Mouse (Mus musculus): ENCODE data around the gene Sulf2.

Gene Sulf2

DNA sequence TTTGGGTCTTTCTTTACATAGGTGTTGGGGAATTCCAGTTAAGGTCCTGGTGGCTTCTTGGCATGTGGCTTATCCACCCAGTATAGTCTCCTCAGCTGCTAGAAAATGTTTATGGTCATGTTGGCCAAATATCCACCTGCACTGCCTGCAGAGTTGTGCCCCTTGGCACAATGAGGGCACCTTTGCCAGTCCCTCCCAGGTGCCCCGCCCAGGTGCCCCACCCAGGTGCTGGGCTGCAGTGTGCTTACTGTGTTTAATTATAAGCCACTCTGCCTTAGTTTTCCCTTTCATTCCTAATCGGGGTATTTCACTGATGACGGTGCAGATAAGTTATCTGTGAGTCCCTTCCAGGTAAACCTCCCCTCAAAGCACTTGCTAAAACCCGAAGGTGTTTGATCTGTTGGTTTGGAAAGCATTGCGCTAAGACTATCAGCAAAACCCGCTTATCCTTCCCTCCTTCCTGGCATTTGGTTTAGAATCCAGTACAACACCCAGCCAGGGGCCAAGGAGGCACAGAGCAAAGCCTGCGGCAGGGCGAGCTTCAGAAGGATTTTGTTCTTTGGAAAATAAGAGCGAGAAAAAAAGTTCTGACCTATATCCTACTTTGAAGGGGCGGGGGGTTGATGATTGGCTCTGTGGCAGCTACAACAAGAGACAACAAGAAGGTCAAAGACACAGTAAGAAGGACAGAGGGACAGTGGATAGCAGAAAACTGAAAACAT is 7.4 kb downstream of the Sulf2 start:
- no peak for DNase-seq

DNA sequence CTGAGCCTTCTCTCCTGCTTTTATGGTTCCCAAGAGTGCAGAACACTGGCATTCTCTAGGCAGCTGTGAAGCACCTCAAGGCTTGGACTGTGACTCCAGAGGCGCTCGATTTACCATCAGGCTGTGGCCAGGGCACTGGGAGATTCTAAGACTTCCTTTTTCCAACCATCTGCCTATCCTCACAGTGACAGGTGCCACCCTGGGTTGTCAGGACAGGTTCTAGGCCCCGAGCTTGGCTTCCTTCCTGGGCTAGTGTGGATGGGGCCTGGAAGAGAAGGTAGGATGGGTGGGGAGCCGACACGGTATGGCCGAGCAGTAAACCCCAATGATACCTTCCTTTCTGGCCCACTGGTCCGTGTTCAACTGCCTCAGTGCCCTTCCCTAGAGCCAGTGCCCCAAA is 9.0 kb downstream of the Sulf2 start:
- DNase-seq: no peak

DNA sequence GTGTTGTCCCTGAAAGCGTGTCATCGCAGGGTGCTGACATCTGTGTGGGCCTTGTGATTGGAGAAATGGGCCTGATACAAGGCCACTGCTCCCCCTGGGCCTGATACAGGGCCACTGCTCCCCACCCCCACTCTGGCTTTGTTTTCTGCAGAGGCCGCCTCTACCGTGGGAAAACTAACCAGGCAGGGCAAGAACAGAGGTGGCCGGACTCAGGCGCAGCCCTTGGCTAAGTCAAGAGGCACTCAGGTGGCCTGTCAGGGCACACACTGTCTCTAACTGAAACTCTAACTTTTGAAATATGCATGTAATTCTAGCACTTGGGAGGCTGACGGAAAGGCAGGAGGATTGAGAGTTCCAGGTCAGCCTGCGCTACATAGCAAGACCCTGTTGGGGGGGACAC is 10.4 kb downstream of the Sulf2 start:
- no peak for DNase-seq

DNA sequence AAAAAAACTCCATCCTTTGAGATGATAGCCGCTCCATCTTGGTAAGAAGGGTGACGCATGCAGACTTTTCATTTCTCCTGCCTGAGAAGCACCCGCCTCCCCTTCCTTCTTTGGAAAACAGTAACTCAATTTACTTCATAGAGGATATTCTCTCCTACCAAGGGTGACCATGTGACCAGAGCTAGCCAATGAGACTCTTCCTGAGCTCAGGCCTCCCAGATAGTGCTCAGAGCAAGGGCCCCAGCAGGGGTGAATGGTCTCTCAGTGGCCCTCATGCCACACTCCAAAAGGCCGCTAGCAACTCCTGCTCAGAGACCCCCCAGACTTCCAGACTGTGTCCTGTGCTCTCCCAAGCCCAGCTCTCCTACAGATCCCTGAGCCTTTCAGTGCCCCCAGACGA is 11.6 kb downstream of the Sulf2 start:
- DNase-seq: no peak

DNA sequence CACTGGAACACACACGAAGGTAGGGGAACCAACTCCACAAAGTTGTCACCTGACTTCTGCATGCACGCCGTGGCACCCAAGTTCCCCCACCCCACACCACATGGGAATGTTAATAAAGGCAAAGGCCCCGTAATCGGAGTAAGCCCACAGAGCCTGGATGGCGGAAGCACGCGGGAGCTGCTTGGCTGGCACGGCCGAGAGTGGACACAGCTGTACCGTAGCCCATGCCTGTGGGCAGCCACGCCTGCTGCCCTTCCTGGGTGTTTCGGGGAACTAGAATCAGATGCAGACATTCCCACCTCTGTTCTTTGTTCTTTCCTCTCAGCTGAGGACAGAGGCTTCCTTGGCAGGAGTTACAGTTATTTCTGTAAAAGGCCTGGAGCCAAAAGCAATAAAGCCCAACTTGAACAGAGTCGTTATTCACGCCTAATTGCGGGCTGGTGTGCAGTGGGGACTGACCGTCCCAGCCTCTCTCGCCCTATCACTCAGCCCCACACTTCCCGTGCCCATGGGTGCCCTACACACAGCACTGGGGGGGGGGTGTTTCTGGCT is 12.8 kb downstream of the Sulf2 start:
- no peak for DNase-seq

DNA sequence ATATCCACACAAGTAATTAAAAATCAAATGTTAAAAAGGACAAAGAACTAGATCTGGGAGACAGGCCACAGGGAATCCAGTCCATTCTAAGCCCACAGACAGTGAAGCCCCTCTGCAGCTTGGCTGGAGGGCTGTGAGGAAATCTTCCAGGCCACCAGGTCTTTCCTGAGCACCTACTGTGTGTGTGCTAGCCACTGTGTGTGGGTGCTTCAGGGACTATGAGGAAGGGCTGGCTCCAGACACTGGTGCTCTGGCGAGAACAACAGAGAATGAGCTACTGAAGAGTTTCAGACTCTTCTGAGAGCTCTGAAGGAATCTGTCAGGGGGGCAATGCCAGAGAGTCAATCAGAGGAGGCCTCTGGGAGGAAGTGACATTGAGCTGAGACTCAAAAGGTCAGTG is 13.6 kb downstream of the Sulf2 start:
- DNase-seq: no peak

DNA sequence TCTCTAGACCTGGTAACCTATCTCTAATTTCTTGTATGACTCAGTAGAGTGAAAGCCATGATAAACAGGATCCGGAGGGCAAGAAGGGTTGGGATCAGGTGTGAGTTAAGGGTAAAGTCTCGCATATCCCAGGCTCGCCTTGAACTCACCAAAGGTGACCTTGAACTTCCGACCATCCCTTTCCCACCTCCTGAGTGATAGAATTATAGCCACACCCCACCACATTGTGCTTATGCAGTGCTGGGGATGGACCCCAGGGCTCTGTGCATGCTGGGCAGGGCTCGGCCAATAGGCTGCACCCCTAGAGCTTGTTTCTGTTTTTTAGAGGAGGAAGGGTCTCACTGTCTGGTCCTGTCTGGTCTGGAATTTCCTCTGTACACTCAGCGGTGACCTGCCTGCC is 14.4 kb downstream of the Sulf2 start:
- DNase-seq: no peak

DNA sequence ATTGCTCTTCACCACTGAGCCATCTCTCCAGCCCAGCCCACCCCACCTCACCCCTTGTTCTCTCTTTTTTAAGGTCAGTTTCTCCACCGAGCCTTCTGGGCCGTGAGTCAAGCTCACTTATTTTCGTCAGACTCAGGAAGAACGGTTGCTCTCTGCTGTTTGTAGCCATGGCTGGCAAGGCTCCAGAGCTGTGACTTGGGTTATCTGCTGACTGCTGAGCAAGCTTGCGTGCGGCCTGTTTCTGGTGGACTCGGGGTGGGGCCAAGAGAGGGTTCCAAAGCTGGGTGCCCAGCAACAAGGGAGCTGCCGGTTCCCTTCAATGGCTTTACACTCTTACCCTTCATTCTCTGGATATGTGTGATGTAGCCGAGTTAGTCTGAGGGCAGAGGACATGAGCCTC is 15.0 kb downstream of the Sulf2 start:
- peak; percentile 55 for DNase-seq

DNA sequence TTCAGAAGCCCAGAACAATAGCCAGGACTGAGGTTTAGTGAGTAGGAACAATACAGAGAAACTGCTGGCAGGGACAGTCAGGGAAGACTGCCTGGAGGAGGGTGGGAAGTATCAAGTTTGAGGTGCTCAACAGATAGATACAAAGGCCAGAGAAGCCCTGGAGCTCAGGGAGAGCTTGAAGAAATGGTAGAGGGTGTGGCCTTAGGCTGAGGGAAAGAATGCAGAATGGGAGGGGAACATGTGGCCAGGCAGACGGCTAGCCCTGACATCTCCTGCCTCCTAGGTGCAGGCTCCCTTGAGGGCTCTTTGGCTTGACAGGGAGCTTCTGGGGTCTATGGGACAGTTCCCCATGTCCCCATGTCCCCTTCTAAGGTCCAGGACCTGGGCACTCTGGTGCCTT is 17.2 kb downstream of the Sulf2 start:
- no peak for DNase-seq

DNA sequence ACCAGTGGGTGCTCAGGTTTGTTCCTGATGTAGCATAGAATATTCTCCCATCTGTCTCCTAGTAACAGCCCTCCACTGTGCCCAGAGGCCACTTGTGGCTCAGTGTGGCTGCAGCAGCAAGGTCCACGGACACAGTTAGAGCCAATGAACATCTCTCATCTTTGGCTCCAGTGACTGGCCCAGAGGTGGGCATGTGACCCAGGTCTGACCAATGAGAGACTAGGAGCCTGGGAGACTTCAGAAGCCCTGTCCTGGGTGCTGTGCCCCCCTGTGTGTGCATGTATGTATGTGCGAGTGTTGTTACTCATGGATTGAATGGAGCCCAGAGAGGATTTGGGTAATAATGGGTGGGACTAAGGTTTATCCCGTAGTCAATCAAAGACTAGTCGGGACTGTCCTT is 18.0 kb downstream of the Sulf2 start:
- DNase-seq: no peak

DNA sequence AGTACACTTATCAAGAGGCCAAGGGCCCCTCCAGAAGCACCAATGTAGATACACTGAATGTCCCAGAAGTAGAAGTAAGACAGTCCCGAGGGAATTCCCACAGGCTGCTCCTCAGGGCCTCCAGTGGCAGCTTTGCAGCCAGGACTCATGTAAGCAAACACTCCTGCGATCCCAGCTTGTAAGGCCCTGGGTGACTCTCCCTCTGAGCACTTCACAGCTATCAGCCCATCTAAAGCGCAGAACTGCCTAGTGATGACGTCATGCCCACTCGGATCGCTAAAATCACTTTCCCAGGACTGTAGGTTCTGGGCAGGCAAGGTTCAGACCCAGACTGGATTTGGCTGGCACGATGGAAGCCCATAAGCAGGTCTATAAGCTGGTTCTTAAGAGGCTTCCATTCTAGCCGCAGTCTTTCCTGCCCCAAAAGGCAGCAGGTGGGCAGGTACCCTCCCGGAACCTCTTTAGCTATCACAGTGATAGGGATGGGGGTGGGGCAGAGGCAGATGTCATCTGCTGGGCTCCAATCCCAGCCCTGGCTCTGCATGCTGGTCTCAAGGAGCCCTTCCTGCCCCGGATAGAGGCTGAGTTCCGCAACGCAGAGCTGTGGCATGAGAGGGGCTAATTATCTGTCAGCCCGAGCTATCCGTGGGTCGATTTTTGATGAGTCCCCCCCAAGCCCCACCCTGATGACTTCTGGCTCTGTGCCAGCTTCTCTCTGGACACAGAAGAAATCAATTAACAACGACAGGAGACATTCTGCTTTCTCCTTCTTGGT is 19.6 kb downstream of the Sulf2 start:
- DNase-seq: no peak

DNA sequence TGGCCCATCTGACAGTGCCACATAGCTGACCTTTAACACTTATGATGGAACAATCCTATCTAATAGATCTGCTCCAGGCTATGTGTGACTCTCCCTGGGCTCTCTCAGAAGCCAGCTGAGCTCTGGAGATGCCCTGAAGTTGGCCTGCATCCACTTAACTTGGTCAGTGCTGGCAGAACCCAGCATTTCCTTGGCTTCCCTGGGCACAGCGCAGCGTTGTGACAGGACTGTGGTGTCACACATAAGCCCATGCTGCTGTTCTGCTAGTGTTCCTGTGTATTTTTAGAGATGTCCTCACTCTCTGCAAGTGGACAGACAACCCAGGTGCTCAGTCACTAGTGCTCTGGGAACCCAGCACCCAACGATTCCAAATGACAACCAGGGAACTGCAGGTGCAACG is 26.7 kb downstream of the Sulf2 start:
- DNase-seq: no peak

DNA sequence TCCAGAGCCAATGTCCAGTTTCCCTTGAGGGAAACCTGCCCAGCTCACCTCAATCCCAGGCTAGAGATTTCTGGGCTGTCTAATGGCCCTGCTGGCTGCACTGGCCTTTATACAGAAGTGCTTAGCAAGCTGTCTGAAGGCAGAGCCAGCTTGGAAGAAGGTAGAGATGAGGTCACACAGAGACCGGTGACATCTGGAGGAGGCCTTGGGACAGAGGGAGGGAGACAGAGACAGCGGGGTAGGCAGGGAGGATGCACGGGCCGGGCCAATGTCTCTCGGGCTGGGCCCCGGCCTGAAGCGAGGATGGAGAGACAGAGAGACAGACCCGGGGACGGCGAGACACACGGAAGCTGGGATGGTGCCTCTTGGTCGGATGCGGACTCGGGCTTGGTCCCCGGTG is 27.4 kb downstream of the Sulf2 start:
- DNase-seq: no peak

DNA sequence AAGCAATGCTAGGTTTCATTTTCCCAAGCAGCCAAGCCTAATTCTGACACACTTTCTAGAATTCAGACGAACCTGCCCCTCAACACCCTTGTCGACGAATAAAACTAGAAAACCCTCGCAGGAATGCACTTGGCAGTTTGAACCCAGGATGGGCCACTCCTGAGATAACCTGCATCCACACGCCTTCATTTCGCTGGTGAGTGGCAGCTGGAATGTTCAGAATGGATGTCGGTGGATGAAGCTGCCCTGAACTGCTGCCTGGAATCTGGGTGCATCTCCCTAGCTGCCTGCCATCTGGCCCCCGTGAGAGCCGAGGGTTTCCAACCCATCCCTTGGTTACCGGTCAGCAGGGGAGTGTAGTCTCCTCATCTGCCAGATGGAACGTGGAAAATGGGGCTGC is 29.1 kb downstream of the Sulf2 start:
- DNase-seq: no peak

DNA sequence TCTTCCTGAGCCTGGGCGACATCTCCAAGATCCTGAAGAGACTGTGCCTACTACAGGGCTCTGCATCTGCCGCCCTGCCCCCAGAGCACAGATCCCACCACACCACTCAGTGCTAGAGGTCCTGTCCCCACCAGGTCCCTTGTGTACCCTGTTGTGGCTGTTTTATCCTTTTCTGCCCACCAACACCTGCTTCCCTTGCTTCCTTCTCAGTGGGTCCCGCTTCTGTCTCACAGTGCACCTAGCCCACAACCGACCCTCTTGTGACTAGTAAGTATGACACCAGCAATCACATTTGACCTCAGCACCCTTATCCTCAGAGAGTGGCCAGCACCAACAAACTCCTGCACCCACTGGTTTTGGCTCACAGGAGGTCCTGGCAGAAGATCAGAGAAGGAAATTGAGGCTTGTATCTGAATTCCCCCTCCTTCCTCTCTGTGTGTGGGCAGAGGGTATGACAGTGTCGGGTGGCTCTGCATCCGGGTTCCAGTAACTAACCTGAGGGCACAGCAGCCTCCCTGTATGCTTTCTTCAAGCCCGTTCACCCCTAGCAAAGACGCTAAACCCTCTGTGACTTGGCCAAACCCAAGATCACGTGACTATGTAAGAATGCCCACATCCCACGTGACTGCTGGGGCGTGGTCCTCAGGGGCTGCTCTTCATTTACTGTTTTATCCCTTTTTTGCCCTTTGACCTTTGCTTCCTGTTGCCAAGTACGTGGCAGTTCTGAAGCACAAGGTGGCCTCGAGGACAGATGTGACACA is 29.8 kb downstream of the Sulf2 start:
- no peak for DNase-seq

DNA sequence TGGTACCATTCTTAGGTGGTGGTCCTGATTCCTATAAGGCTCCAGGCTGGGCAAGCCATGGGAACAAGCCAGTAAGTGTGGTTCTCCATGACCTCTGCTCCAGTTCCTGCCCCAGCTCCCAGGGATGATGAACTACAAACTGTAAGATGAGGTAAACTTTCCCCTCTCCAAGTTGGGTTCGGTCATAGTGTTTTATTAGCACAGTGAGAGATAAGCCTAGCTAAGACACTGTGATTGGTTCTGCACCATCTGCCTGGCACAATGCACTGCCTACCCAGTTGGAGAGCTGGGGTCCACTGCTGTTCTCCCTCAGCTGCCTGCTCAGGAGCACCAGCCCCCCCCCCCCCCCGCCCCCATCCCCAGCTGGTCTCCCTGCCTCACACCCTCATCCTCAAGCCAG is 30.4 kb downstream of the Sulf2 start:
- no peak for DNase-seq

DNA sequence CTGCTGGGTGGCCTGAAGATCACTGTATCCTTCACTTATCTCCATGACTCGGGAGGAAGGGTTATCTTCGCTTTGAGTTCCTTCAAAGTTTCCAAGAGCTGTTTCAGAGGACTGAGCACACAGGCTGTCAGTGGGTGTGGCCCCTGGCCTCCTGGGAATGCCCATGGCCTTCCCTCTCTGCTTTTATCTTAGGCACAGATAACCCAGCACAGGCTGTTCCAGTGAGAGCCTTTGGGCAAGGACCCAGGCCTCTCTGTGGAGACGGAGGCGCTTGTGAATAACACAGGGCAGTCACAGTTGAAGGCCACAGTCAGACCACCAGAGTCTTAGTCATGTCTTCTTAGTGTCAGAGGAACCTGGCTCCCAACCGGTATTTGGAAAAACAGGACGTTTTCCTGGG is 32.7 kb downstream of the Sulf2 start:
- no peak for DNase-seq

DNA sequence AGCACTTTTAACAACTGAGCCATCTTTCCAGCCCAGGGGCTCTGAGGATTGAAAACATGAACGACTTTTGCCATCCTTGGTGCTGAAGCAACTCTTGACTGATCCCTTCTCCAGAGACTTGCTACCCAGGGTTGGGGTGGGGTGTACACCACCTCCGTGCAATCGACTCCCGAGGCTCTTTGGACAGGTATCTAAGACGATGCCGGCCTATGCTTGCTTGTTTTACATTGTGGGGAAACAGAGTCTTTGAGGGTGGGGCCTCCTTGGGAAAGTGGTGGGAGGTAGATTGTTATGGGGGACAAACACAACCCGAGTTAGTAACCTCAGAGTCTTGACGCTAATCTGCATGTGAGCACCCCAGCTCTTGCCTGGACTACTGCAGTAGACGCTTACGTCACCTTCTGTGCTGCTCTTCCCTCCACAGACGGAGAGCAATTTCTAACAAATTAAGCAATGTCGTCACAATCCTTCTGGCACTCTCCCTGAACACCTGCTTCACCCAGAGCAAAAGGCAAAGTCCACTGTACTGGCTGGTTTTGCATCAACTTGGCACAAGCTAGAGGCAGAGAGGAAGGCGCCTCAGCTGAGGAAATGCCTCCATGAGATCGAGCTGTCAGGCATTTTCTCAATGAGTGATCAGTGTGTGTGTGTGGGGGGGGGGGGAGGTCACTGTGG is 33.6 kb downstream of the Sulf2 start:
- no peak for DNase-seq

DNA sequence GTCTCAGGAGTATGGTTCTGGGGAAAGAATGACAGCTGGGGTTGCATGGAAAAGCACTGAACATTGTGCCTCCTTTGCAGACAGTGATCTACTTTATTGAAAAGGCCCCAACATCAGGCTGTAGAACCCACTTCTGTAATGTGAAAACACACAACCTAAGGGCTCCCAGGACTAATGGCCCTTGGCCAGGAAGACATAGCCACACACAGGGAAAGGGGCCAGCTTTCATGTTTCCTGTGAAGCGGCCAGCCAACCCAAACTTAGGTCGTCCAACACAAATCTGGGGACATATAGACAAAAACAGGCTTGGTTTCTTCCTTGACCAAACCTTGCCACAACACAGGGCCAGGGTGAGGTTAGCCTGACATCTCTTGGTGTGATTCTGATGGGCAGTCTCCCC is 35.5 kb downstream of the Sulf2 start:
- no peak for DNase-seq

DNA sequence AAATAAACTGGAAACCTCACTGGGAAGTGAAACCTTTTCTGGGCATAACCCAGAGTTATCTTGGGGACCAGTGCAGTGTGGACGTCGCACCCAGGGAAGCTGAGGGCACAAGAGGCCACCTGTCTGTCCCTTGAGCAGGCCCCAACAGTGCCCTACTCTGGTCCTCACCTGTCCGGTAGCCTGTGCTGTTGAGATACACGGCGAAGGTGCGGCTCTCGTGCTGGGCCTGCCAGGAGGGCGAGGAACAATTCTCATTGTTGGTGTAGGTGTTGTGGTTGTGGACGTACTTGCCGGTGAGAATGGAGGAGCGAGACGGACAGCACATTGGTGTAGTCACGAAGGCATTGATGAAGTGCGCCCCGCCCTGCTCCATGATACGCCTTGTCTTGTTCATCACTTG is 38.8 kb downstream of the Sulf2 start:
- DNase-seq: no peak

DNA sequence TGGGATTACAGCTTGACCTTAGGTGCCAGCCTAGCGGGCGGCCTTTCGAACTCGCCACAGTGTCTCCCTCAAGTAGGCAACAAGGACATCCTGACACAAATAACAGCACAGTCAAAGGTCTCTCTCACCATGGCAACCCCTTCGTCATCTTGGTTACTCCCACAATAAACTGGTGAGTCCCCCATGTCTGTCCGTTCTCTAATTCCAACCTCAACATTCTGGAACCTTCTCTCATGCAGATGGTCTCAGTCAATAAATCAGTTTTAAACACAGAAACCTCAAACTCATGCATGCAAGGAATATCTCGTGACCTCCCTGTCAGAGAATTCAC is 39.2 kb downstream of the Sulf2 start:
- no peak for DNase-seq

DNA sequence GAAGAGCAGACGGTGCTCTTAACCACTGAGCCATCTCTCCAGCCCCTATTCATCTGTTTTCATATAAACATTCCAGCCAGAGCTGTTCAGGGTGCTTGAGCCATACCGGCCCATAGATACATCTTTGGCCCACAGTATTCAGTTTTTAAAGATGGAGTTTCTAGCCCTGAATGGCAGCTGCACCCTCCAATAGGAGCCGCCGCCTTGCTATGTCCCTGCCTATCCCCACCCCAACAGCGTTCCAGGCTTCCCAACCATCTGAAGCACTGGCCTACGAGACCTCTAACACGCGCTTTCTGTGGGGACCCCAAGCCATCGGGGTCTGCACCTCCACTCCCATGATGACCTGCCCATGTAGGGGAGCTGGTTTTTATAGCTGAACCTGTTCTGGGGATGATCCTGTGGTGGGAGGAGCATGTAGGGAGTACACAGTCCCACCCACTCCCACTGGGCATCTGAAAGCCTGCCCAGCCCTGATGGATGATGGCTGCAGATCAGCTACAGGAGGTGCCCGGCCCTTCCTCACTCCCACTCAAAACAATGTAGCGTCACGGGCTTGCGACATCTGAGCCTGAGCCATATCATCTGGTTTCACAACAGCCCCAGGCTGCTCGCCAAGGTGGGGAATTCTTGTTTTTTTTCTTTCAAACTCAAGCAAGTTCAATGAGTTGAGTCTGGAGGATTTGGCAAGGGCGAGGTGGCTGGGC is 39.7 kb downstream of the Sulf2 start:
- no peak for DNase-seq

DNA sequence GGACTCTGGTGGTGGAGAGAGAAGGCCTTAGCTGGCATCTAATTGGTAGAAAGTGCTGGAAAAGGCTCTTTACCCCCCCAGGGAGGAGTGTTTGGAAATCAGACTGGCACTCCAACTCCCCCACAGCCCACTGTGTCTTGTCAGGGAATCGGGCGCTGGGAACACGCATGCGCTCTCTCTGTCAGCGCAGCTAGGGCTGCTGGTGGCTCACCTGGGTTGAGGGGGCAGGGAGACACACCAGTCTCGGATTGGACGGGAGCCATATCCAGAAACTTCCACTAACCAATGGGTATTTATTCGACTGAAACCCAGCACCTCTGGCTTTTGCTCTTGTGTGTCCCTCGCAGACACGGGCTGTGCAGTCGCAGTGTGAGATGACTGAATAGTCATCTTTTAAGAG is 42.5 kb downstream of the Sulf2 start:
- no peak for DNase-seq
